Mouse (Mus musculus) cerebellum, adult 2 months (tissue): Measurements from ENCODE around the gene Eif4g3.

Experiments
- CTCF ChIP-seq: fragments of 200-500 bp; IDR thresholded peaks from 2 replicates; pipeline ENCODE4 v1.5.1; 2011; ENCODE audit warnings: low read depth, mild to moderate bottlenecking, control low read depth, low read length, moderate library complexity, borderline replicate concordance; ENCODE audit not compliant: insufficient read depth
- POLR2A ChIP-seq: fragments of 200-500 bp; IDR thresholded peaks from 2 replicates; pipeline ENCODE4 v1.6.1; 2011; ENCODE audit warnings: low read length, control low read depth, borderline replicate concordance; ENCODE audit not compliant: insufficient read depth

GRCm38 (mm10) chr4:137960757-137961156 is 32.1 kb upstream of the Eif4g3 start:
- TF ChIP-seq CTCF (no peak), POLR2A (no peak)
